ENCODE assay signal across 24 mouse cellular contexts in the genomic region with DNA sequence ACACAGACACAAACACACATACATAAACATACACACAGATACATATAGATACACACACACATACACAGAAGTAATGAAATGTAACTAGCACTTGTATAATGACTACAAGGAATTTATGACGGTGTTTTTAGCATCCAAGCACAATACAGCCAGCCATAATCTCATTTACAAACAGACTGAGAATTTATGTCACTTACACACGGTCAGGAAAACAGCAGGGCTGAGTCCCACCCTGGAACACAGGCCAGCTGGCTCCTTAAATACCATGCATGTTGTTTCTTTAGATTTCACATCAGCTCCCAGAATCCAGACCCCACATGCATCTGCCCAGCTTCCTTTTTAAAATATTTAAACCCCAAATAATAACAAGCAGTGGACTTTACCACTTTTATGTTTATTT.
DNase-seq lines count a peak whose midpoint lies in the region; ATAC-seq and TF ChIP-seq lines count a peak whose summit lies in the region.
"Had no signal": no experiment of that assay in that cellular context is flagged by ENCODE, and none has a peak within 500 bp of the region (broad histone marks: within the 10 kb centered on the region; RNA-seq: fewer than 3 reads in every experiment).

No protein-coding gene starts in this region.

- H3K4me2 ChIP-seq in forebrain, embryonic 14.5 days (ENCODE audit: low read length): no peak overlapping the region
- H3K4me2 ChIP-seq: heart, embryonic 12.5 days; heart, embryonic 15.5 days; hindbrain, embryonic 13.5 days; intestine, embryonic 15.5 days had no signal

- H3K27ac ChIP-seq in forebrain, embryonic 14.5 days (ENCODE audit: low read depth, low read length): no peak overlapping the region
- H3K27ac ChIP-seq in forebrain, embryonic 10.5 days: no peak overlapping the region
- no peak overlapping the region for H3K27ac ChIP-seq in kidney, adult 2 months (ENCODE audit: insufficient read depth, low read depth, low read length)
- H3K27ac ChIP-seq: heart, embryonic 15.5 days; hindbrain, embryonic 10.5 days; hindbrain, embryonic 13.5 days; intestine, embryonic 15.5 days had no signal

- TF ChIP-seq CTCF in kidney, adult 2 months (conservative IDR thresholded peaks at IDR 0.05; ENCODE audit: insufficient read depth, insufficient read length, low read depth, low read length): no peak
- no peak for TF ChIP-seq CTCF in brain, embryonic 14.5 days (IDR thresholded peaks at IDR 0.05; ENCODE audit: borderline replicate concordance, extremely low read depth, insufficient read depth, insufficient read length)

- 36% methylated on average over 2 of the region's 2 CpGs for WGBS in forebrain, embryonic 14.5 days
- WGBS in forebrain, embryonic 10.5 days: 81% methylated on average over 2 of the region's 2 CpGs
- 40% methylated on average over 2 of the region's 2 CpGs for WGBS in kidney, adult 2 months

- H3K27me3 ChIP-seq in forebrain, embryonic 14.5 days (replicated peaks; ENCODE audit: control insufficient read depth, insufficient read depth, low read length): no peaks in the 10 kb centered on the region
- no peaks in the 10 kb centered on the region for H3K27me3 ChIP-seq in forebrain, embryonic 10.5 days (ENCODE audit: poor library complexity, severe bottlenecking)
- H3K27me3 ChIP-seq in kidney, adult 2 months (replicated peaks; ENCODE audit: control insufficient read depth, insufficient read depth, low read length): no peaks in the 10 kb centered on the region
- H3K27me3 ChIP-seq: CH12.LX; heart, embryonic 12.5 days; heart, embryonic 15.5 days; hindbrain, embryonic 13.5 days; intestine, embryonic 15.5 days; Patski had no signal

- H3K4me1 ChIP-seq in forebrain, embryonic 14.5 days (ENCODE audit: control insufficient read depth, insufficient read depth, low read length): no peaks in the 10 kb centered on the region
- H3K4me1 ChIP-seq in forebrain, embryonic 10.5 days: no peaks in the 10 kb centered on the region
- no peaks in the 10 kb centered on the region for H3K4me1 ChIP-seq in kidney, adult 2 months (ENCODE audit: control insufficient read depth, insufficient read depth, low read length)
- H3K4me1 ChIP-seq: heart, embryonic 12.5 days; heart, embryonic 15.5 days; hindbrain, embryonic 10.5 days; hindbrain, embryonic 13.5 days; intestine, embryonic 15.5 days had no signal

- peak; percentile 27 for DNase-seq in forebrain, embryonic 14.5 days (ENCODE audit: low spot score)
- DNase-seq in forebrain, embryonic 10.5 days (ENCODE audit: extremely low spot score, low spot score): no peak
- peak; percentile 11 for DNase-seq in kidney, postnatal 10 days
- DNase-seq in kidney, adult 2 months: no peak
- peak; percentile 47 for DNase-seq in brain, embryonic 14.5 days (ENCODE audit: low read depth)
- no peak for DNase-seq in testis, postnatal 10 days (ENCODE audit: low spot score)
- DNase-seq: B cell, adult 2 months; cerebellum, adult 11 months; cerebellum, adult 2 months; cerebellum, adult 9-11 months; cerebellum, postnatal 25 days; forebrain, postnatal 0 days; gastrocnemius, postnatal 25 days; heart, adult 18-20 months; heart, postnatal 36 days had no signal

- H3K4me3 ChIP-seq in forebrain, embryonic 14.5 days (ENCODE audit: low read depth, low read length): no peak overlapping the region
- H3K4me3 ChIP-seq in forebrain, embryonic 10.5 days: no peak overlapping the region
- no peak overlapping the region for H3K4me3 ChIP-seq in kidney, adult 2 months (ENCODE audit: insufficient read depth, low read depth, low read length)
- H3K4me3 ChIP-seq: heart, embryonic 12.5 days; heart, embryonic 15.5 days; hindbrain, embryonic 10.5 days; hindbrain, embryonic 13.5 days; intestine, embryonic 15.5 days had no signal

- H3K9ac ChIP-seq in forebrain, embryonic 14.5 days (ENCODE audit: low read length): no peak overlapping the region
- H3K9ac ChIP-seq: forebrain, postnatal 0 days; heart, embryonic 12.5 days; heart, embryonic 15.5 days; hindbrain, embryonic 13.5 days; intestine, embryonic 15.5 days had no signal

- no peaks in the 10 kb centered on the region for H3K9me3 ChIP-seq in forebrain, embryonic 14.5 days (replicated peaks; ENCODE audit: control insufficient read depth, low read length)
- no peaks in the 10 kb centered on the region for H3K9me3 ChIP-seq in forebrain, embryonic 10.5 days
- H3K9me3 ChIP-seq: heart, embryonic 12.5 days; heart, embryonic 15.5 days; hindbrain, embryonic 10.5 days; hindbrain, embryonic 13.5 days; intestine, embryonic 15.5 days had no signal

- H3K36me3 ChIP-seq in forebrain, embryonic 14.5 days (ENCODE audit: control insufficient read depth, insufficient read depth, low read length): no peaks in the 10 kb centered on the region
- no peaks in the 10 kb centered on the region for H3K36me3 ChIP-seq in forebrain, embryonic 10.5 days (replicated peaks)
- H3K36me3 ChIP-seq in kidney, adult 2 months (ENCODE audit: control insufficient read depth, insufficient read depth, low read length): no peaks in the 10 kb centered on the region
- H3K36me3 ChIP-seq: G1E; heart, embryonic 12.5 days; heart, embryonic 15.5 days; hindbrain, embryonic 10.5 days; hindbrain, embryonic 13.5 days; intestine, embryonic 15.5 days had no signal

- peak; percentile 52; the same call in 1 of the 2 replicates for ATAC-seq in forebrain, embryonic 14.5 days
- ATAC-seq: forebrain, postnatal 0 days; hindbrain, embryonic 16.5 days; intestine, embryonic 15.5 days; Patski had no signal

- no peak for TF ChIP-seq POLR2A in kidney, adult 2 months (IDR thresholded peaks at IDR 0.05; ENCODE audit: low read depth, low read length)
- no peak for TF ChIP-seq POLR2A in brain, embryonic 14.5 days (IDR thresholded peaks at IDR 0.05; ENCODE audit: borderline replicate concordance, extremely low read depth, insufficient read depth, insufficient read length, poor library complexity, severe bottlenecking)

Comparison
In these comparisons a context has a peak if more than half of its experiments do, and no peak if none do; other contexts are left out.
1. DNase-seq: peak in forebrain, embryonic 14.5 days (single experiment), kidney, postnatal 10 days (single experiment) and brain, embryonic 14.5 days (single experiment); none in forebrain, embryonic 10.5 days (single experiment), kidney, adult 2 months (single experiment) and testis, postnatal 10 days (single experiment).